In the genomic region with DNA sequence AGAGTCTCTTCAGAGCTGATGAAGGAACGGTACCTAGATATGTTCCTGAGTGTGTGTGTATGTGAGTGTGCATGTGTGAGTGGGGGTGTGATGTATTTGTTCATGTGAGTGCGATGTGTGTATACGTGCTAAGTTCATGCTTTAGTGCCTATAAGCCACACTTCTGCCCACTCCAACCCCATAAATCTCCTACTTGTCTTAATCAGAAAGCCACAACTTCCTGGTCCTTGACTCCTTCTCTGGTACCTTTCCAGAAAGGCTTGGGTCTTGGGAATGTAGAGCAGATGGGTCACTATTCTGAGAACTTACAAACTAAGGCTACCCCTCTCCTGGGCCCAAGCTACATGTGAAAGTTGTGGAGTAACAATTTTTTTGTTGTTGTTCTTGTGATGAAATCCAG, we compare ENCODE assay signal across 31 mouse cellular contexts. TPM values are rescaled to one million over a fixed set of nuclear protein-coding genes. Genes with fewer than 3 reads are reported as not detected.
DNase-seq lines count a peak whose midpoint lies in the region; ATAC-seq and TF ChIP-seq lines count a peak whose summit lies in the region.
"Had no signal": no experiment of that assay in that cellular context is flagged by ENCODE, and none has a peak within 500 bp of the region (broad histone marks: within the 10 kb centered on the region; RNA-seq: fewer than 3 reads in every experiment).

No protein-coding gene starts in this region.

- DNase-seq in kidney, adult 18-20 months: no peak
- DNase-seq in kidney, postnatal 0 days (ENCODE audit: low spot score): no peak
- no peak for DNase-seq in kidney, postnatal 4 days
- peak; percentile 62 for DNase-seq in lung, postnatal 0 days (ENCODE audit: low spot score)
- no peak for DNase-seq in lung, postnatal 25 days (ENCODE audit: low spot score)
- no peak for DNase-seq in layer of hippocampus, adult 9-10 months (ENCODE audit: low spot score)
- DNase-seq: adrenal gland, adult 8-10 months; adrenal gland, postnatal 36 days; cerebellum, adult 11 months; cerebellum, adult 2 months; cerebellum, adult 9-11 months; cerebellum, postnatal 25 days; forebrain, postnatal 0 days; gastrocnemius, adult 2 months; gastrocnemius, postnatal 14 days; heart, adult 18-20 months; heart, postnatal 14 days; heart, postnatal 4 days had no signal

- no peak overlapping the region for H3K4me2 ChIP-seq in kidney, embryonic 14.5 days (replicated peaks; ENCODE audit: low read depth, low read length)
- no peak overlapping the region for H3K4me2 ChIP-seq in kidney, postnatal 0 days (ENCODE audit: low read length)
- H3K4me2 ChIP-seq in lung, postnatal 0 days (replicated peaks; ENCODE audit: low read depth, low read length): no peak overlapping the region
- H3K4me2 ChIP-seq: embryonic facial prominence, embryonic 12.5 days; embryonic facial prominence, embryonic 15.5 days; heart, embryonic 13.5 days; hindbrain, embryonic 12.5 days; hindbrain, embryonic 15.5 days had no signal

- no peak for TF ChIP-seq CTCF in kidney, postnatal 0 days (IDR thresholded peaks at IDR 0.05; ENCODE audit: low read depth)
- TF ChIP-seq CTCF in lung, postnatal 0 days (IDR thresholded peaks at IDR 0.05): no peak
- TF ChIP-seq CTCF in small intestine, adult 2 months (IDR thresholded peaks at IDR 0.05; ENCODE audit: extremely low read depth, insufficient read length, insufficient replicate concordance, low read depth, low read length): no peak

- H3K27ac ChIP-seq in kidney, embryonic 14.5 days (ENCODE audit: low read depth, low read length): 0 out of 2 replicates have a peak overlapping the region, but pooled peaks have one; percentile 20
- H3K27ac ChIP-seq in kidney, postnatal 0 days: 0 out of 2 replicates have a peak overlapping the region, but pooled peaks have one; percentile 63
- H3K27ac ChIP-seq in lung, postnatal 0 days (ENCODE audit: low read length): no peak overlapping the region
- H3K27ac ChIP-seq in small intestine, adult 2 months (ENCODE audit: insufficient read depth, low read depth, low read length): peak overlapping the region; percentile 29
- H3K27ac ChIP-seq: embryonic facial prominence, embryonic 12.5 days; embryonic facial prominence, embryonic 15.5 days; heart, embryonic 10.5 days; heart, embryonic 13.5 days; hindbrain, embryonic 12.5 days; hindbrain, embryonic 15.5 days had no signal

- H3K36me3 ChIP-seq in kidney, embryonic 14.5 days (ENCODE audit: control insufficient read depth, insufficient read depth, low read length): no peaks in the 10 kb centered on the region
- no peaks in the 10 kb centered on the region for H3K36me3 ChIP-seq in kidney, postnatal 0 days (ENCODE audit: insufficient read depth, low read length)
- H3K36me3 ChIP-seq in lung, postnatal 0 days (ENCODE audit: insufficient read depth, low read length): no peaks in the 10 kb centered on the region
- no peaks in the 10 kb centered on the region for H3K36me3 ChIP-seq in small intestine, adult 2 months (ENCODE audit: control insufficient read depth, insufficient read depth, low read length)
- H3K36me3 ChIP-seq: embryonic facial prominence, embryonic 12.5 days; embryonic facial prominence, embryonic 15.5 days; heart, embryonic 10.5 days; heart, embryonic 13.5 days; hindbrain, embryonic 12.5 days; hindbrain, embryonic 15.5 days had no signal

- peaks cover 25% of the 10 kb centered on the region for H3K4me1 ChIP-seq in kidney, embryonic 14.5 days (ENCODE audit: control insufficient read depth, insufficient read depth, low read length)
- H3K4me1 ChIP-seq in kidney, postnatal 0 days (replicated peaks; ENCODE audit: insufficient read depth, low read length): peaks cover 17% of the 10 kb centered on the region
- peaks cover 6% of the 10 kb centered on the region; the same call in 1 of the 2 replicates for H3K4me1 ChIP-seq in lung, postnatal 0 days (ENCODE audit: insufficient read depth, low read depth, low read length)
- peaks cover 21% of the 10 kb centered on the region; the same call in 1 of the 2 replicates for H3K4me1 ChIP-seq in small intestine, adult 2 months (ENCODE audit: control insufficient read depth, insufficient read depth, insufficient read length, low read length)
- H3K4me1 ChIP-seq: embryonic facial prominence, embryonic 12.5 days; hindbrain, embryonic 12.5 days; hindbrain, embryonic 15.5 days had no signal

- no peaks in the 10 kb centered on the region for H3K9me3 ChIP-seq in kidney, embryonic 14.5 days (ENCODE audit: control insufficient read depth, low read length)
- H3K9me3 ChIP-seq in kidney, postnatal 0 days (replicated peaks; ENCODE audit: low read length): no peaks in the 10 kb centered on the region
- no peaks in the 10 kb centered on the region for H3K9me3 ChIP-seq in lung, postnatal 0 days (ENCODE audit: low read length)
- H3K9me3 ChIP-seq: embryonic facial prominence, embryonic 12.5 days; embryonic facial prominence, embryonic 15.5 days; heart, embryonic 10.5 days; heart, embryonic 13.5 days; hindbrain, embryonic 12.5 days; hindbrain, embryonic 15.5 days had no signal

- no peak for TF ChIP-seq EP300 in lung, postnatal 0 days (IDR thresholded peaks at IDR 0.05)

- H3K27me3 ChIP-seq in kidney, embryonic 14.5 days (ENCODE audit: control insufficient read depth, insufficient read depth, low read length): no peaks in the 10 kb centered on the region
- no peaks in the 10 kb centered on the region for H3K27me3 ChIP-seq in kidney, postnatal 0 days (ENCODE audit: insufficient read depth, low read length)
- no peaks in the 10 kb centered on the region for H3K27me3 ChIP-seq in lung, postnatal 0 days (replicated peaks; ENCODE audit: insufficient read depth, low read length)
- no peaks in the 10 kb centered on the region for H3K27me3 ChIP-seq in small intestine, adult 2 months (ENCODE audit: control insufficient read depth, insufficient read depth, low read length)
- H3K27me3 ChIP-seq: embryonic facial prominence, embryonic 12.5 days; embryonic facial prominence, embryonic 15.5 days; heart, embryonic 13.5 days; hindbrain, embryonic 12.5 days; hindbrain, embryonic 15.5 days had no signal

- ATAC-seq in kidney, embryonic 14.5 days (ENCODE audit: low FRiP score, low TSS enrichment): no peak
- ATAC-seq in kidney, postnatal 0 days (replicated peaks; ENCODE audit: low FRiP score, low read depth): no peak
- ATAC-seq in lung, postnatal 0 days: no peak
- ATAC-seq: CD4-positive, CD25-positive, alpha-beta regulatory T cell, adult 4 months; forebrain, embryonic 14.5 days; forebrain, postnatal 0 days had no signal

- 77% methylated on average over 3 of the region's 3 CpGs for WGBS in kidney, embryonic 14.5 days
- 70% methylated on average over 3 of the region's 3 CpGs for WGBS in kidney, postnatal 0 days
- WGBS in lung, postnatal 0 days: 51% methylated on average over 3 of the region's 3 CpGs
- WGBS in small intestine, adult 2 months: 80% methylated on average over 3 of the region's 3 CpGs

- TF ChIP-seq POLR2A in small intestine, adult 2 months (IDR thresholded peaks at IDR 0.05; ENCODE audit: low read depth, low read length): no peak

- no peak overlapping the region for H3K9ac ChIP-seq in kidney, embryonic 14.5 days (ENCODE audit: low read depth, low read length)
- H3K9ac ChIP-seq in kidney, postnatal 0 days (ENCODE audit: low read depth, low read length): no peak overlapping the region
- no peak overlapping the region for H3K9ac ChIP-seq in lung, postnatal 0 days (replicated peaks; ENCODE audit: low read depth)
- H3K9ac ChIP-seq: embryonic facial prominence, embryonic 12.5 days; embryonic facial prominence, embryonic 15.5 days; forebrain, postnatal 0 days; heart, embryonic 13.5 days; hindbrain, embryonic 12.5 days; hindbrain, embryonic 15.5 days had no signal

- no peak overlapping the region for H3K4me3 ChIP-seq in kidney, embryonic 14.5 days (ENCODE audit: low read length)
- no peak overlapping the region for H3K4me3 ChIP-seq in kidney, postnatal 0 days (replicated peaks; ENCODE audit: low read depth, low read length)
- no peak overlapping the region for H3K4me3 ChIP-seq in lung, postnatal 0 days (ENCODE audit: low read depth, low read length)
- H3K4me3 ChIP-seq in small intestine, adult 2 months (ENCODE audit: low read depth, low read length): no peak overlapping the region
- H3K4me3 ChIP-seq: embryonic facial prominence, embryonic 12.5 days; embryonic facial prominence, embryonic 15.5 days; gastrocnemius, adult 2 months; heart, embryonic 10.5 days; heart, embryonic 13.5 days; hindbrain, embryonic 12.5 days; hindbrain, embryonic 15.5 days had no signal

RNA-seq across cellular contexts. Expression of a gene that starts 3.2 kb away (rescaled TPM):
- polyA plus RNA-seq in kidney, embryonic 14.5 days (2014; fragmentation: Nextera tagmentation; extraction: Ambion mirVana): 0.74 and 0.89 TPM in 2 replicates
- polyA plus RNA-seq in kidney, postnatal 0 days (2015; fragmentation: Nextera tagmentation; extraction: Ambion mirVana): 22.6 and 25.5 TPM in 2 replicates
- polyA plus RNA-seq in lung, postnatal 0 days (2015; fragmentation: Nextera tagmentation; extraction: Ambion mirVana): 0.29 and 0.44 TPM in 2 replicates
- 0.29 and 8.4 TPM in 2 replicates for polyA plus RNA-seq in small intestine, adult 2 months (2012; rRNA removed)
- polyA plus RNA-seq: C2C12; cerebellum, adult 2 months; embryonic facial prominence, embryonic 12.5 days; forebrain, embryonic 11.5 days; forebrain, embryonic 14.5 days; forebrain, postnatal 0 days; frontal cortex, adult 2 months; hindbrain, embryonic 15.5 days had no signal

RNA-seq across cellular contexts. Expression of a gene that starts 25.9 kb away (rescaled TPM):
- polyA plus RNA-seq in kidney, embryonic 14.5 days (2014; fragmentation: Nextera tagmentation; extraction: Ambion mirVana): 136 and 160 TPM in 2 replicates
- 133 and 143 TPM in 2 replicates for polyA plus RNA-seq in kidney, postnatal 0 days (2015; fragmentation: Nextera tagmentation; extraction: Ambion mirVana)
- polyA plus RNA-seq in lung, postnatal 0 days (2015; fragmentation: Nextera tagmentation; extraction: Ambion mirVana): 90.2 and 98.7 TPM in 2 replicates
- 2.5 and 4.8 TPM in 2 replicates for polyA plus RNA-seq in small intestine, adult 2 months (2012; rRNA removed)

RNA-seq across cellular contexts. Expression of a gene that starts 51.9 kb away (rescaled TPM):
- polyA plus RNA-seq in kidney, embryonic 14.5 days (2014; fragmentation: Nextera tagmentation; extraction: Ambion mirVana): 22.1 and 35.0 TPM in 2 replicates
- polyA plus RNA-seq in kidney, postnatal 0 days (2015; fragmentation: Nextera tagmentation; extraction: Ambion mirVana): 17.8 and 20.4 TPM in 2 replicates
- polyA plus RNA-seq in lung, postnatal 0 days (2015; fragmentation: Nextera tagmentation; extraction: Ambion mirVana): 15.7 and 16.7 TPM in 2 replicates
- 16.3 and 16.4 TPM in 2 replicates for polyA plus RNA-seq in small intestine, adult 2 months (2012; rRNA removed)

Comparison
In these comparisons a context has a peak if more than half of its experiments do, and no peak if none do; other contexts are left out.
1. RNA of a gene that starts 25.9 kb away (polyA plus RNA-seq): 136 to 160 TPM in kidney, embryonic 14.5 days, 133 to 143 TPM in kidney, postnatal 0 days and 90.2 to 98.7 TPM in lung, postnatal 0 days; 2.5 to 4.8 TPM in small intestine, adult 2 months; every median in the first group is over 10 times any median in the second.